Mouse (Mus musculus) monocyte, adult 5-6 weeks (primary cell): Measurements from ENCODE around the gene Ccdc93. TPM values are rescaled to one million over a fixed set of nuclear protein-coding genes. Genes with fewer than 3 reads are reported as not detected.

Experiments
- ATAC-seq: fragments of 153-309, 156-312 bp; replicated peaks from 2 replicates; pipeline ENCODE4 v1.8.0; 2017; ENCODE audit warnings: mild to moderate bottlenecking; ENCODE audit not compliant: low TSS enrichment, insufficient number of reproducible peaks, severe bottlenecking, poor library complexity, low FRiP score
- total RNA-seq: library from RNA; stranded (forward); fragments of 200-1000, 200-491, 200-594 nt; gene quantifications from 3 replicates; pipeline ENCODE4 v1.2.3, GENCODE M21; 2017

The Ccdc93 gene
- total RNA-seq, 1 experiment from 2014 or later, result 23.2 TPM

- no peak for ATAC-seq
Measured at GRCm38 (mm10) chr1:121490241-121490640, 59.4 kb downstream of the Ccdc93 start.

GRCm38 (mm10) chr1:121497093-121497492 lies 66.2 kb downstream of the Ccdc93 start:
- ATAC-seq, result no peak

- ATAC-seq, result 0 out of 2 replicates have a peak, but pooled peaks have one; percentile 47
Measured at GRCm38 (mm10) chr1:121508729-121509128, 77.9 kb downstream of the Ccdc93 start.

GRCm38 (mm10) chr1:121510420-121511140 lies 79.7 kb downstream of the Ccdc93 start:
- no peak for ATAC-seq

- no peak for ATAC-seq
Measured at GRCm38 (mm10) chr1:121511186-121511585, 80.3 kb downstream of the Ccdc93 start.

- ATAC-seq, result no peak
Measured at GRCm38 (mm10) chr1:121511966-121512365, 81.1 kb downstream of the Ccdc93 start.

GRCm38 (mm10) chr1:121518609-121519008 lies 87.8 kb downstream of the Ccdc93 start:
- no peak for ATAC-seq

GRCm38 (mm10) chr1:121527061-121527460 lies 96.2 kb downstream of the Ccdc93 start:
- ATAC-seq, result no peak

GRCm38 (mm10) chr1:121527600-121528398 lies 97.0 kb downstream of the Ccdc93 start:
- ATAC-seq, result no peak

GRCm38 (mm10) chr1:121528399-121528720 lies 97.5 kb downstream of the Ccdc93 start, which contains the start of gene Htr5b:
TSS of gene Htr5b (minus strand) at chr1:121528465.
- no peak for ATAC-seq

GRCm38 (mm10) chr1:121529286-121529685 lies 98.4 kb downstream of the Ccdc93 start:
- ATAC-seq, result no peak

- ATAC-seq, result no peak
Measured at GRCm38 (mm10) chr1:121531439-121531838, 100.6 kb downstream of the Ccdc93 start.

GRCm38 (mm10) chr1:121540361-121540760 lies 109.5 kb downstream of the Ccdc93 start:
- no peak for ATAC-seq

GRCm38 (mm10) chr1:121546844-121547243 lies 116.0 kb downstream of the Ccdc93 start:
- ATAC-seq, result no peak

- ATAC-seq, result no peak
Measured at GRCm38 (mm10) chr1:121548667-121549066, 117.8 kb downstream of the Ccdc93 start.

- no peak for ATAC-seq
Measured at GRCm38 (mm10) chr1:121549456-121549855, 118.6 kb downstream of the Ccdc93 start.

GRCm38 (mm10) chr1:121550801-121551456 lies 120.1 kb downstream of the Ccdc93 start:
- ATAC-seq, result no peak

GRCm38 (mm10) chr1:121551457-121551835 lies 120.6 kb downstream of the Ccdc93 start:
- no peak for ATAC-seq
